Mouse (Mus musculus): ENCODE results near the gene Ankef1. TPM values are rescaled to one million over a fixed set of nuclear protein-coding genes. Genes with fewer than 3 reads are reported as not detected.
A peak's percentile ranks its signal among the peaks of the same experiment; 100 is the strongest.

Ankef1 gene
- 0.41 and 0.43 TPM in 2 replicates for polyA plus RNA-seq (2015; fragmentation: Nextera tagmentation; extraction: Ambion mirVana)

- Histone ChIP-seq H3K36me3 (ENCODE audit: control insufficient read depth, insufficient read depth, low read length) (no peaks in the 10 kb centered on the region), H3K4me3 (ENCODE audit: low read length) (no peak within 1 kb of the TSS), H3K9me3 (ENCODE audit: control insufficient read depth, low read length) (no peaks in the 10 kb centered on the region), H3K27me3 (ENCODE audit: control insufficient read depth, insufficient read depth, low read depth, low read length) (no peaks in the 10 kb centered on the region), H3K27ac (ENCODE audit: low read length) (no peak within 1 kb of the TSS), H3K9ac (ENCODE audit: low read length) (no peak within 1 kb of the TSS), H3K4me1 (replicated peaks; ENCODE audit: control insufficient read depth, insufficient read depth, low read length) (no peaks in the 10 kb centered on the region), H3K4me2 (ENCODE audit: low read depth, low read length) (no peak within 1 kb of the TSS)
- no peak for ATAC-seq (ENCODE audit: low read depth)
- WGBS = 89% methylated on average over 1 of the region's 1 CpGs
These were observed at the start of gene Ankef1 for GRCm38 (mm10) chr2:136501651-136502050. Gene Ankef1, plus strand, starts transcription at chr2:136501910.

GRCm38 (mm10) chr2:136456468-136456867 lies 45.2 kb upstream of the Ankef1 start:
- Histone ChIP-seq H3K36me3 (ENCODE audit: control insufficient read depth, insufficient read depth, low read length) (no peaks in the 10 kb centered on the region), H3K9me3 (ENCODE audit: control insufficient read depth, low read length) (no peaks in the 10 kb centered on the region), H3K9ac (ENCODE audit: low read length) (no peak overlapping the region), H3K27ac (ENCODE audit: low read length) (no peak overlapping the region), H3K4me3 (ENCODE audit: low read length) (no peak overlapping the region), H3K4me2 (ENCODE audit: low read depth, low read length) (no peak overlapping the region), H3K27me3 (ENCODE audit: control insufficient read depth, insufficient read depth, low read depth, low read length) (no peaks in the 10 kb centered on the region), H3K4me1 (replicated peaks; ENCODE audit: control insufficient read depth, insufficient read depth, low read length) (no peaks in the 10 kb centered on the region)
- 28% methylated on average over 2 of the region's 2 CpGs for WGBS
- no peak for ATAC-seq (ENCODE audit: low read depth)

GRCm38 (mm10) chr2:136456875-136457274 lies 44.8 kb upstream of the Ankef1 start:
- Histone ChIP-seq H3K9ac (ENCODE audit: low read length) (no peak overlapping the region), H3K36me3 (ENCODE audit: control insufficient read depth, insufficient read depth, low read length) (no peaks in the 10 kb centered on the region), H3K4me1 (replicated peaks; ENCODE audit: control insufficient read depth, insufficient read depth, low read length) (no peaks in the 10 kb centered on the region), H3K27ac (ENCODE audit: low read length) (no peak overlapping the region), H3K4me3 (ENCODE audit: low read length) (no peak overlapping the region), H3K9me3 (ENCODE audit: control insufficient read depth, low read length) (no peaks in the 10 kb centered on the region), H3K27me3 (ENCODE audit: control insufficient read depth, insufficient read depth, low read depth, low read length) (no peaks in the 10 kb centered on the region), H3K4me2 (ENCODE audit: low read depth, low read length) (no peak overlapping the region)
- 43% methylated on average over 3 of the region's 3 CpGs for WGBS
- ATAC-seq (ENCODE audit: low read depth) = no peak

- ATAC-seq (ENCODE audit: low read depth) = no peak
- WGBS = 39% methylated on average over 3 of the region's 3 CpGs
- H3K4me2 ChIP-seq (ENCODE audit: low read depth, low read length) = no peak overlapping the region
- H3K9ac ChIP-seq (ENCODE audit: low read length) = no peak overlapping the region
- H3K4me1 ChIP-seq (replicated peaks; ENCODE audit: control insufficient read depth, insufficient read depth, low read length) = no peaks in the 10 kb centered on the region
- no peak overlapping the region for H3K27ac ChIP-seq (ENCODE audit: low read length)
- H3K4me3 ChIP-seq (ENCODE audit: low read length) = no peak overlapping the region
- no peaks in the 10 kb centered on the region for H3K27me3 ChIP-seq (ENCODE audit: control insufficient read depth, insufficient read depth, low read depth, low read length)
- no peaks in the 10 kb centered on the region for H3K9me3 ChIP-seq (ENCODE audit: control insufficient read depth, low read length)
- no peaks in the 10 kb centered on the region for H3K36me3 ChIP-seq (ENCODE audit: control insufficient read depth, insufficient read depth, low read length)
These were observed 24.1 kb upstream of the Ankef1 start for GRCm38 (mm10) chr2:136477656-136478055.

- H3K4me2 ChIP-seq (ENCODE audit: low read depth, low read length) = no peak overlapping the region
- no peaks in the 10 kb centered on the region for H3K36me3 ChIP-seq (ENCODE audit: control insufficient read depth, insufficient read depth, low read length)
- no peaks in the 10 kb centered on the region for H3K4me1 ChIP-seq (replicated peaks; ENCODE audit: control insufficient read depth, insufficient read depth, low read length)
- no peak for ATAC-seq (ENCODE audit: low read depth)
- no peaks in the 10 kb centered on the region for H3K9me3 ChIP-seq (ENCODE audit: control insufficient read depth, low read length)
- no peak overlapping the region for H3K27ac ChIP-seq (ENCODE audit: low read length)
- no peak overlapping the region for H3K9ac ChIP-seq (ENCODE audit: low read length)
- WGBS = 69% methylated on average over 5 of the region's 5 CpGs
- no peaks in the 10 kb centered on the region for H3K27me3 ChIP-seq (ENCODE audit: control insufficient read depth, insufficient read depth, low read depth, low read length)
- no peak overlapping the region for H3K4me3 ChIP-seq (ENCODE audit: low read length)
These were observed 19.4 kb upstream of the Ankef1 start for GRCm38 (mm10) chr2:136482269-136482668.

- H3K36me3 ChIP-seq (ENCODE audit: control insufficient read depth, insufficient read depth, low read length) = no peaks in the 10 kb centered on the region
- no peak overlapping the region for H3K4me2 ChIP-seq (ENCODE audit: low read depth, low read length)
- no peaks in the 10 kb centered on the region for H3K27me3 ChIP-seq (ENCODE audit: control insufficient read depth, insufficient read depth, low read depth, low read length)
- no peak overlapping the region for H3K4me3 ChIP-seq (ENCODE audit: low read length)
- no peak overlapping the region for H3K9ac ChIP-seq (ENCODE audit: low read length)
- 67% methylated on average over 3 of the region's 3 CpGs for WGBS
- no peaks in the 10 kb centered on the region for H3K4me1 ChIP-seq (replicated peaks; ENCODE audit: control insufficient read depth, insufficient read depth, low read length)
- ATAC-seq (ENCODE audit: low read depth) = no peak
- no peaks in the 10 kb centered on the region for H3K9me3 ChIP-seq (ENCODE audit: control insufficient read depth, low read length)
- no peak overlapping the region for H3K27ac ChIP-seq (ENCODE audit: low read length)
These were observed 18.7 kb upstream of the Ankef1 start for GRCm38 (mm10) chr2:136483058-136483457.

GRCm38 (mm10) chr2:136484955-136485354 lies 16.8 kb upstream of the Ankef1 start:
- no peak overlapping the region for H3K4me3 ChIP-seq (ENCODE audit: low read length)
- WGBS = 61% methylated on average over 3 of the region's 3 CpGs
- ATAC-seq (ENCODE audit: low read depth) = no peak
- no peaks in the 10 kb centered on the region for H3K9me3 ChIP-seq (ENCODE audit: control insufficient read depth, low read length)
- H3K27ac ChIP-seq (ENCODE audit: low read length) = no peak overlapping the region
- H3K4me2 ChIP-seq (ENCODE audit: low read depth, low read length) = no peak overlapping the region
- no peaks in the 10 kb centered on the region for H3K4me1 ChIP-seq (replicated peaks; ENCODE audit: control insufficient read depth, insufficient read depth, low read length)
- H3K9ac ChIP-seq (ENCODE audit: low read length) = no peak overlapping the region
- no peaks in the 10 kb centered on the region for H3K27me3 ChIP-seq (ENCODE audit: control insufficient read depth, insufficient read depth, low read depth, low read length)
- no peaks in the 10 kb centered on the region for H3K36me3 ChIP-seq (ENCODE audit: control insufficient read depth, insufficient read depth, low read length)

- Histone ChIP-seq H3K4me3 (ENCODE audit: low read length) (peak overlapping the region; percentile 19; the same call in 1 of the 2 replicates), H3K4me2 (ENCODE audit: low read depth, low read length) (peak overlapping the region; percentile 29; the same call in 1 of the 2 replicates), H3K27ac (ENCODE audit: low read length) (no peak overlapping the region), H3K4me1 (replicated peaks; ENCODE audit: control insufficient read depth, insufficient read depth, low read length) (no peaks in the 10 kb centered on the region), H3K36me3 (ENCODE audit: control insufficient read depth, insufficient read depth, low read length) (no peaks in the 10 kb centered on the region), H3K9ac (ENCODE audit: low read length) (no peak overlapping the region), H3K27me3 (ENCODE audit: control insufficient read depth, insufficient read depth, low read depth, low read length) (no peaks in the 10 kb centered on the region), H3K9me3 (ENCODE audit: control insufficient read depth, low read length) (no peaks in the 10 kb centered on the region)
- 84% methylated on average over 1 of the region's 1 CpGs for WGBS
- ATAC-seq (ENCODE audit: low read depth) = no peak
These were observed 16.3 kb upstream of the Ankef1 start for GRCm38 (mm10) chr2:136485401-136485800.

GRCm38 (mm10) chr2:136485815-136486619 lies 15.7 kb upstream of the Ankef1 start:
- Histone ChIP-seq H3K27ac (ENCODE audit: low read length) (peak overlapping the region; percentile 48; the same call in 1 of the 2 replicates), H3K4me1 (replicated peaks; ENCODE audit: control insufficient read depth, insufficient read depth, low read length) (no peaks in the 10 kb centered on the region), H3K4me3 (ENCODE audit: low read length) (peak overlapping the region; percentile 19; the same call in 1 of the 2 replicates), H3K36me3 (ENCODE audit: control insufficient read depth, insufficient read depth, low read length) (no peaks in the 10 kb centered on the region), H3K4me2 (ENCODE audit: low read depth, low read length) (peak overlapping the region; percentile 29; the same call in 1 of the 2 replicates), H3K27me3 (ENCODE audit: control insufficient read depth, insufficient read depth, low read depth, low read length) (no peaks in the 10 kb centered on the region), H3K9me3 (ENCODE audit: control insufficient read depth, low read length) (no peaks in the 10 kb centered on the region), H3K9ac (ENCODE audit: low read length) (no peak overlapping the region)
- ATAC-seq (ENCODE audit: low read depth) = peak; percentile 85
- 16% methylated on average over 6 of the region's 6 CpGs for WGBS
